Mouse (Mus musculus) brain, adult 2 months (tissue): ENCODE results near the gene Npnt.

ENCODE experiments used
- DNase-seq: peaks from one replicate; pipeline ENCODE4 v3.0.0; 2011; ENCODE audit warnings: low read depth, low spot score

Npnt gene

GRCm38 (mm10) chr3:132940181-132940990 lies 9.7 kb downstream of the Npnt start:
- DNase-seq, result no peak

DNA sequence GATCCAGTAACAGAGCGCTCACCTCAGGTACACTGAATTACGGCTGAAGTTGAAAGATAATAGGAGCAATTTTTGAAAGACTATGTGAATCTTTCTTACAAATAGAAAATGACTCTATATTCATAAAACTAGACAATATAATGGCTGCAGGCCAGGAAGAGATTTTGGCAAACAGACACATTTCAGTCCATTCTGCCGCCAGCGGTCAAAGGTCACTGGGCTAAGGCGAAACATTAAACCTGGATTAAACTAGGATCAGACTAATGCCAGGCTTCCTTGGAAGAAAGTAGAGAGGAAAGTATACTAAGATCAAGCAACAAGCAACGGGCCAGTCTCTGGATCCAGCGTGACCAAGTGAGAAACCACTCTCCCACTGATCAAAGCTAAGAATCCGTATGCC lies 11.1 kb downstream of the Npnt start:
- DNase-seq, result no peak

- no peak for DNase-seq
These were observed 15.4 kb downstream of the Npnt start for GRCm38 (mm10) chr3:132934649-132935048.

- no peak for DNase-seq
These were observed 18.6 kb downstream of the Npnt start for GRCm38 (mm10) chr3:132931526-132931925.

- DNase-seq, result no peak
These were observed 20.2 kb downstream of the Npnt start for GRCm38 (mm10) chr3:132929866-132930265.

- peak; percentile 26 for DNase-seq
These were observed 21.9 kb downstream of the Npnt start for GRCm38 (mm10) chr3:132928186-132928585.

GRCm38 (mm10) chr3:132919798-132920197 lies 30.3 kb downstream of the Npnt start:
- DNase-seq, result no peak

DNA sequence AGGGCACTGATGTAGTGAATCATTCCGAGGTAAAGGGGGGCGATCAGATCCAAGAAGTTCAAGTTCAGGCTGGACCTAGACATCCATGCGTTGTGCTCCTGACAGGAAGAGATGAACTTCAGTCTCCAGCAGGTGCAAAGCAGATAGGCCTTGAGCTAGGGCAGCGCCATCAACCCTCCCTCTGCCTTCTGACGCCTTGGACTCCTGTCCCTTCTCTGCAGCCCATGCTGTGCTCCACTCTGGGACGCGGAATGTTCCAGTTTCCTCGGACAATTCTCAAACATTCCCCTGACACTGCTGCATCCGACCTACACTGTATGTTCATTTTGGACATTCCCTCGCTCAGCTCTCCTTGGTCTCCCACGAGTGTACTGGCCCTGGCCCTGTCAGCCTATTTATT lies 30.9 kb downstream of the Npnt start:
- no peak for DNase-seq

DNA sequence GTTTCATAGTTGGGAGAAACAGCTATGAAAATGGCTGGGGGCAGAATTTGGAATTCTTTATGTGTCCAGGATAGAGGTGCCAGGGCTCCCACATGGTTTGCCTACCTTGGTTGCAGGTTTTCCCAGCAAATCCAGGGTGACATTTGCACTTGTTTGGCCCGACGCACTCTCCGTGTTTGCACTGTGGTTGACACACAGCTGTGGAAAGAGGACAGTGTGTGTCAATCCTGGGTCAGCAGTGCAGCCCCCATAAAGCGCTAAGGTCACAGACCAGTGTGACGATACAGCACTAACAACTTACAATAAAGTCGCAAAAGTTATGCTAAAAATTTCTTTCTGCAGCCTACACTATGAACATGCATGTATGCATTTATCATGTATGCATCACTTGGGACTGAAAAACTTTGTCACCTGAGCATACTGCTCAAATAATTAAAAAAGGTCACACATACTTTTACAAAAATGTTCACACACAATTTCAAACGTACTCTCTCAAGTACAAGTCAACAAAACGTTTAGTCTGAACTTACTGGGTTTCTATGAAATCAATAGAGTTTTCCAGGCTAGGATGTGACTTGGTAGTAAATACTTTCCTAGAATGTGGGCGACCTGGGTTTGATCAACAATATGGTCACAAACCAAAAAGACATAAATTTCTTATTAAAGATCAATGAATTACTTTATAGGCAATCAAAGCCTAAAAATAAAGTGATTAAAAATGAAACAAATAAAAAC lies 32.6 kb downstream of the Npnt start:
- DNase-seq, result no peak

DNA sequence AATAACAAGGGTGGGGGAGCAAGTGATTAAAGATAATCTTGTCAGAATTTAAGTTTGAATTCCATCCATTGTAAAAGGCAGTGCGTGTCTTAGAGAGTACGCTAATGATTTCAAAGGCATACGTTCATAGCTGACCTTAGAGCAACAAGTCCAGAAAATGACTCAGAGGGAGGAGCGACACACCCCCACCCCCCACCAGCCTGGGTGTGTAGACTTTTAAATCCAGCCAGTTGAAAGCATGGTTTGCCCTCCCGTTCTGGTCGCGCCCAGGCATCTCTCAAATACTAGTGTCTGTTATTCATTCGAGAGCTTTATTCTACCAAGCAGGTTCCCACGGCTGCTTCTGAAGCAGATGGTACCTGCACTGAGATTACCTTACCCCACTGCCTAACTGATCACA lies 34.4 kb downstream of the Npnt start:
- no peak for DNase-seq

DNA sequence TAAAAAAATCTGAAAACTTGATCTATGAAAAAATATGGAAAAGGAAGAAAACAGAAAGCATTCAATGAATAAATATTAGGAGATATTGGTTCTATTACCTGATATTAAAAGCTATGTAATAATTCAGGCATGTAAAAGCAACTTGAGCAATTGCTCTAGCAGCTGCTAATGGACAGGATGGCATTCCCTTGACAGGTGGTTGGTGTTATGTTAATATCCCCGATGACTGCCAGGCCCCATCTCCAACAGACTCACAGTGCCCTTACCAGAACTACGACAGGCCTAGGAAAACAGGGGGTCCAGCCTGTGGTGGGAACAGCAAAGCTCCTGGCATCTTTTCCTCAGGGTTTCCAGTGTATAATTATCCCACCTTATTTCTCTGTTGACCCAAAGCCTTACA lies 37.7 kb downstream of the Npnt start:
- no peak for DNase-seq

GRCm38 (mm10) chr3:132911716-132912115 lies 38.4 kb downstream of the Npnt start:
- DNase-seq, result no peak

- no peak for DNase-seq
These were observed 39.4 kb downstream of the Npnt start for GRCm38 (mm10) chr3:132910727-132911126.

GRCm38 (mm10) chr3:132909736-132910135 lies 40.4 kb downstream of the Npnt start:
- no peak for DNase-seq

DNA sequence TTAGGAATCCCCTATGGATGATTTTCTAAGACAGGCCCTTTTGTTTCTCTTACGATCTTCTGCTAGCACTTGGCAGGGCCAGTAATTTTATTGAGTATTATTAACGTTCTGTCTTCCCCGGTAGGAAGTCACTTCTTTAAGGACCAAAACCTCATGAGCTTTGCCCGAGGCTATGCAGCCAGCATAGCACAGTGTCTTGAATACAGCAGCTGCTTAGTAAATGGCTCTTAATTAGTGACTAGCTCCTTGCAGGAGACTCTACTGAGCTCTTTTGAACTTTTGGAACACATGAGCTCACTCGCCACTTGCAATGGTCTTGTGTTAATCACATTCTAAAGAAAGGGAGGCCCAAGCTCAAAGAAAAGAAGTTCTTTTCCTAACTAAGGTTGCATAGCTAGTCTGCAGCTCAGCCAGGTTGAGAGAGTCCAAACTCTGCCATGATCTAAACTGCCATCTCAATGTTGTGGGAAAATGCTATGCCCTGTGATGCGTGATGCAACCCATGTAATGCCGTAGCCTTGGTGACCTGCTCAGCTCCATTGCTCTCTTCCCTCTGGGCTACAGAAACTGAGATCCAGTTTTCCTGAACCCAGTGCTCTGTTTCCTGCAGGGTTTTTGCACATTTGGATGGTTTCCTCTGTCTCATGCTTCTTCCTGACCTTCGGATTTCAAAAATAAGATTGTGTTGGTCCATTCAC lies 42.4 kb downstream of the Npnt start:
- DNase-seq, result no peak

- DNase-seq, result peak; percentile 71
These were observed 44.7 kb downstream of the Npnt start for GRCm38 (mm10) chr3:132905224-132905930.

- DNase-seq, result no peak
These were observed 46.7 kb downstream of the Npnt start for GRCm38 (mm10) chr3:132903386-132903785.

DNA sequence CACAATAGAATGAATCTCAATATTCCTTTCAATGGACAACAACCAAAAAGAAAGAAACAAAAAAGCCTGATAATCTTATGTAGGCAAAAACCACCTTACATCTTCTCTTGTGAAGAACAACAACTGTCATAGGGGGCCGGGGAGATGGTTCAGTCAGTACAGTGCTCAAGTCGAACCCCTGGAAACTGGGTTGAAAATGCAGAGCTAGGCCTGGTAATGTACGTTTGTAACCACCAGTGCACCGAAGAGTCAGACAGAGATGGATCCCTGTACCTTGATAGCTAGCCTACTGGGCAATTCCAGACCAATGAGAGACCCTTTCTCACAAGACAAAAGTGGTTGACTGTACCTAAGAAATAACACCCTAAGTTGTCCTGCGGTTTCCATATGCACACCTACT lies 47.2 kb downstream of the Npnt start:
- no peak for DNase-seq

GRCm38 (mm10) chr3:132902206-132902605 lies 47.9 kb downstream of the Npnt start:
- DNase-seq, result peak; percentile 5

GRCm38 (mm10) chr3:132897891-132898290 lies 52.2 kb downstream of the Npnt start:
- DNase-seq, result no peak

DNA sequence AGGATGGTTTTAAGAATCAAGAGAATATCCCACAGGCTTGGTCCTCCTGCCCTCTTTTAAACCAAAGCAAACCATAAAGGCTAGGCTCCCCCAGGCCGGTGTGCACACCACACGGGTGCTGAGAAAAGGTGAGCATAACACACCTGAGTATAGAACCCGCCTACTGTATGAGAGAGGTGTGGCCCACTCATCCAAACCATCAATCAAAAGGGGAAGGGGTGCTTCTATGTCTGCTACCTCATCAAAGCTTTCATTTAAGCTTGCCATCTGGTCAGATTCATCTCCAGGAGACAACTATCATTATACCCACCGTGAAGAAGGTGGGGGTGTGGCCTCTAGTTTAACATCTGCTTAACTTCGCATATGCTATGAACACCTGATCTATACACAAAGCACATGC lies 52.7 kb downstream of the Npnt start:
- DNase-seq, result no peak

GRCm38 (mm10) chr3:132894086-132894485 lies 56.0 kb downstream of the Npnt start:
- DNase-seq, result no peak
